Mouse (Mus musculus) layer of hippocampus, postnatal 36 days (tissue): ENCODE measurements at regions not wholly inside any gene's neighbourhood (a gene's known extent, or its start where the extent isn't known, plus 50 kb on each side); places are given as distances from the start of the nearest gene placed in this dataset.

Experiments
- DNase-seq, 2 experiments: peaks; one replicate each; pipeline ENCODE4 v3.0.0; 2022

- no peak for DNase-seq
These were observed 987.0 kb downstream of the Cdh9 start for GRCm38 (mm10) chr15:17715584-17715983.

- no peak for DNase-seq
These were observed 1002.1 kb downstream of the Cdh9 start for GRCm38 (mm10) chr15:17730651-17731050.

GRCm38 (mm10) chr15:17770225-17770677 lies 1041.7 kb downstream of the Cdh9 start:
- DNase-seq: no peak

- no peak for DNase-seq
These were observed 1039.0 kb upstream of the Cdh10 start for GRCm38 (mm10) chr15:17779788-17780187.

- DNase-seq: no peak
These were observed 1035.4 kb upstream of the Cdh10 start for GRCm38 (mm10) chr15:17783368-17783767.

- no peak for DNase-seq
These were observed 1021.2 kb upstream of the Cdh10 start for GRCm38 (mm10) chr15:17797516-17797915.

GRCm38 (mm10) chr15:17801424-17801823 lies 1017.3 kb upstream of the Cdh10 start:
- DNase-seq: peak in 1 of 2 experiments; percentile 13

GRCm38 (mm10) chr15:17803107-17803506 lies 1015.6 kb upstream of the Cdh10 start:
- DNase-seq: no peak

- no peak for DNase-seq
These were observed 988.4 kb upstream of the Cdh10 start for GRCm38 (mm10) chr15:17830376-17830775.

GRCm38 (mm10) chr15:17831987-17832386 lies 986.8 kb upstream of the Cdh10 start:
- no peak for DNase-seq

GRCm38 (mm10) chr15:17880168-17880567 lies 938.6 kb upstream of the Cdh10 start:
- no peak for DNase-seq

GRCm38 (mm10) chr15:17889309-17889708 lies 929.4 kb upstream of the Cdh10 start:
- DNase-seq: peak in 1 of 2 experiments; percentile 7

GRCm38 (mm10) chr15:17900026-17900425 lies 918.7 kb upstream of the Cdh10 start:
- DNase-seq: no peak

GRCm38 (mm10) chr15:17912241-17912640 lies 906.5 kb upstream of the Cdh10 start:
- DNase-seq: no peak

GRCm38 (mm10) chr15:17932573-17932972 lies 886.2 kb upstream of the Cdh10 start:
- no peak for DNase-seq

- no peak for DNase-seq
These were observed 884.9 kb upstream of the Cdh10 start for GRCm38 (mm10) chr15:17933875-17934274.

GRCm38 (mm10) chr15:17935473-17935872 lies 883.3 kb upstream of the Cdh10 start:
- no peak for DNase-seq

GRCm38 (mm10) chr15:17962778-17963177 lies 856.0 kb upstream of the Cdh10 start:
- no peak for DNase-seq

GRCm38 (mm10) chr15:17963240-17964209 lies 855.2 kb upstream of the Cdh10 start:
- no peak for DNase-seq

GRCm38 (mm10) chr15:17987763-17988162 lies 831.0 kb upstream of the Cdh10 start:
- DNase-seq: no peak

GRCm38 (mm10) chr15:18032626-18033025 lies 786.1 kb upstream of the Cdh10 start:
- no peak for DNase-seq

GRCm38 (mm10) chr15:18052219-18053030 lies 766.3 kb upstream of the Cdh10 start:
- DNase-seq: no peak

GRCm38 (mm10) chr15:18065515-18065914 lies 753.2 kb upstream of the Cdh10 start:
- DNase-seq: no peak
